Mouse (Mus musculus): Measurements from ENCODE around the gene Crygn. TPM values are rescaled to one million over a fixed set of nuclear protein-coding genes. Genes with fewer than 3 reads are reported as not detected.

The Crygn gene
- polyA plus RNA-seq (2012; rRNA removed): 0.11 and 0.13 TPM in 2 replicates

GRCm38 (mm10) chr5:24757816-24758215 is at the start of gene Crygn:
Gene Crygn, minus strand, starts transcription at chr5:24758008.

GRCm38 (mm10) chr5:24730488-24730871 is 27.3 kb downstream of the Crygn start, which contains the start of gene Wdr86:
Gene Wdr86, minus strand, starts transcription at chr5:24730727.

Other genes with a start within 250 kb of the Crygn start
- 0.43 and 0.80 TPM in 2 replicates for gene Gbx1, start 230.8 kb downstream of the Crygn start, polyA plus RNA-seq (2012; rRNA removed)
- gene Asb10, start 217.0 kb downstream of the Crygn start, polyA plus RNA-seq (2012; rRNA removed): 0.36 and 0.98 TPM in 2 replicates
- 0.14 and 0.21 TPM in 2 replicates for gene 4931409K22Rik, start 201.2 kb downstream of the Crygn start, polyA plus RNA-seq (2012; rRNA removed)
- 92.7 and 95.7 TPM in 2 replicates for gene Abcf2, start 180.5 kb downstream of the Crygn start, polyA plus RNA-seq (2012; rRNA removed)
- gene Chpf2, start 171.3 kb downstream of the Crygn start, polyA plus RNA-seq (2012; rRNA removed): 20.2 and 22.1 TPM in 2 replicates
- 71.6 and 79.7 TPM in 2 replicates for gene Smarcd3, start 133.6 kb downstream of the Crygn start, polyA plus RNA-seq (2012; rRNA removed)
- 35.8 and 38.3 TPM in 2 replicates for gene Nub1, start 72.5 kb downstream of the Crygn start, polyA plus RNA-seq (2012; rRNA removed)
- 16.0 and 41.0 TPM in 2 replicates for gene Wdr86, start 27.3 kb downstream of the Crygn start, polyA plus RNA-seq (2012; rRNA removed)
- gene Rheb, start 84.6 kb upstream of the Crygn start, polyA plus RNA-seq (2012; rRNA removed): 78.8 and 91.4 TPM in 2 replicates

All from central nervous system, embryonic 11.5 days (tissue).